Mouse (Mus musculus) hindbrain, embryonic 14.5 days (tissue): ENCODE measurements around the gene Prm1. TPM values are rescaled to one million over a fixed set of nuclear protein-coding genes. Genes with fewer than 3 reads are reported as not detected.

Experiments used
- ATAC-seq: fragments of 200-750 bp; cut with Nextera tagmentation; 2 replicates; pipeline ENCODE4 v1.8.0; 2017; ENCODE audit warnings: moderate number of reproducible peaks, mild to moderate bottlenecking, moderate TSS enrichment, moderate library complexity; ENCODE audit not compliant: low FRiP score
- DNase-seq: peaks from one replicate; pipeline ENCODE4 v3.0.0-alpha.2; 2015; ENCODE audit warnings: low spot score
- H3K27ac ChIP-seq: fragments of 300-500 bp; sonication (generic); 2 replicates; pipeline ENCODE4 v1.5.1; 2014; ENCODE audit warnings: mild to moderate bottlenecking, moderate library complexity
- H3K27me3 ChIP-seq: fragments of 300-500 bp; sonication (generic); 2 replicates; pipeline ENCODE4 v1.6.1; 2014; ENCODE audit warnings: mild to moderate bottlenecking, low read length, mixed read lengths; ENCODE audit not compliant: control insufficient read depth, insufficient read depth
- H3K36me3 ChIP-seq: fragments of 300-500 bp; sonication (generic); replicated peaks from 2 replicates; pipeline ENCODE4 v1.6.1; 2014; ENCODE audit not compliant: control insufficient read depth, insufficient read depth
- H3K4me1 ChIP-seq: fragments of 300-500 bp; sonication (generic); replicated peaks from 2 replicates; pipeline ENCODE4 v1.6.1; 2014; ENCODE audit warnings: antibody characterized with exemption, low read length, mixed read lengths; ENCODE audit not compliant: control insufficient read depth, insufficient read depth
- H3K4me2 ChIP-seq: fragments of 300-500 bp; sonication (generic); replicated peaks from 2 replicates; pipeline ENCODE4 v1.6.1; 2014; ENCODE audit warnings: mild to moderate bottlenecking, moderate library complexity
- H3K4me3 ChIP-seq: fragments of 300-500 bp; sonication (generic); replicated peaks from 2 replicates; pipeline ENCODE4 v1.5.1; 2014; ENCODE audit warnings: mild to moderate bottlenecking, low read length
- H3K9ac ChIP-seq: fragments of 300-500 bp; sonication (generic); 2 replicates; pipeline ENCODE4 v1.6.1; 2014
- H3K9me3 ChIP-seq: fragments of 300-500 bp; sonication (generic); 2 replicates; pipeline ENCODE4 v1.6.1; 2016; ENCODE audit warnings: low read length; ENCODE audit not compliant: control insufficient read depth
- WGBS: fragments of 180-500 bp; shearing (Covaris S2); extraction: QIAGEN DNeasy Blood & Tissue Kit; methylation state at CpG from one replicate; pipeline ENCODE4 v1.1.7; 2014; 5-methylcytosine and 5-hydroxymethylcytosine counted together
- polyA plus RNA-seq: library from polyadenylated mRNA; unstranded; fragments of >200 nt; fragmentation: Nextera tagmentation; extraction: Ambion mirVana; gene quantifications from 2 replicates; pipeline ENCODE4 v1.2.1, GENCODE M21; 2014

Prm1 gene
- polyA plus RNA-seq, 1 experiment from 2014 or later, result 0.96 TPM

GRCm38 (mm10) chr16:10764323-10764722, 41.3 kb downstream of the Prm1 start:
- 54% methylated on average over 2 of the region's 2 CpGs for WGBS

GRCm38 (mm10) chr16:10763540-10764264, 41.9 kb downstream of the Prm1 start:
- H3K4me2 ChIP-seq, result no peak overlapping the region

More at GRCm38 (mm10) chr16:10764323-10764722, 41.3 kb downstream of the Prm1 start:
- Histone ChIP-seq H3K27ac (no peak overlapping the region), H3K4me2 (no peak overlapping the region), H3K4me1 (no peaks in the 10 kb centered on the region), H3K4me3 (no peak overlapping the region), H3K27me3 (no peaks in the 10 kb centered on the region), H3K9ac (no peak overlapping the region), H3K9me3 (no peaks in the 10 kb centered on the region), H3K36me3 (no peaks in the 10 kb centered on the region)
- no peak for DNase-seq
- ATAC-seq, result no peak

GRCm38 (mm10) chr16:10762569-10763180, 43.0 kb downstream of the Prm1 start:
- DNase-seq (no peak), ATAC-seq (no peak)
- Histone ChIP-seq H3K36me3 (no peaks in the 10 kb centered on the region), H3K4me1 (no peaks in the 10 kb centered on the region), H3K9ac (no peak overlapping the region), H3K4me3 (no peak overlapping the region), H3K9me3 (no peaks in the 10 kb centered on the region), H3K4me2 (no peak overlapping the region), H3K27me3 (no peaks in the 10 kb centered on the region), H3K27ac (no peak overlapping the region)
- 79% methylated on average over 5 of the region's 5 CpGs for WGBS

More at GRCm38 (mm10) chr16:10763540-10764264, 41.9 kb downstream of the Prm1 start:
- DNase-seq, result no peak
- no peaks in the 10 kb centered on the region for H3K36me3 ChIP-seq
- no peak overlapping the region for H3K4me3 ChIP-seq
- WGBS, result 55% methylated on average over 6 of the region's 6 CpGs
- no peak overlapping the region for H3K9ac ChIP-seq
- no peaks in the 10 kb centered on the region for H3K9me3 ChIP-seq
- no peaks in the 10 kb centered on the region for H3K27me3 ChIP-seq
- ATAC-seq, result no peak
- no peaks in the 10 kb centered on the region for H3K4me1 ChIP-seq
- no peak overlapping the region for H3K27ac ChIP-seq

- ATAC-seq (no peak), DNase-seq (no peak)
- no peaks in the 10 kb centered on the region for H3K27me3 ChIP-seq
- H3K9me3 ChIP-seq, result no peaks in the 10 kb centered on the region
- 71% methylated on average over 8 of the region's 8 CpGs for WGBS
- H3K4me1 ChIP-seq, result no peaks in the 10 kb centered on the region
- H3K4me3 ChIP-seq, result no peak overlapping the region
- H3K36me3 ChIP-seq, result no peaks in the 10 kb centered on the region
- H3K27ac ChIP-seq, result no peak overlapping the region
- no peak overlapping the region for H3K4me2 ChIP-seq
- H3K9ac ChIP-seq, result no peak overlapping the region
These were observed 44.5 kb downstream of the Prm1 start for GRCm38 (mm10) chr16:10761182-10761581.

GRCm38 (mm10) chr16:10756168-10756567, 49.5 kb downstream of the Prm1 start:
- H3K27me3 ChIP-seq, result no peaks in the 10 kb centered on the region
- H3K27ac ChIP-seq, result no peak overlapping the region
- H3K4me2 ChIP-seq, result no peak overlapping the region
- H3K9me3 ChIP-seq, result no peaks in the 10 kb centered on the region
- H3K9ac ChIP-seq, result no peak overlapping the region
- ATAC-seq (no peak), DNase-seq (no peak)
- no peak overlapping the region for H3K4me3 ChIP-seq
- no peaks in the 10 kb centered on the region for H3K36me3 ChIP-seq
- WGBS, result 68% methylated on average over 6 of the region's 6 CpGs
- no peaks in the 10 kb centered on the region for H3K4me1 ChIP-seq

GRCm38 (mm10) chr16:10754521-10755296, 50.9 kb downstream of the Prm1 start:
- Histone ChIP-seq H3K36me3 (no peaks in the 10 kb centered on the region), H3K4me2 (no peak overlapping the region), H3K4me1 (no peaks in the 10 kb centered on the region), H3K27me3 (no peaks in the 10 kb centered on the region), H3K9ac (no peak overlapping the region), H3K27ac (no peak overlapping the region), H3K9me3 (no peaks in the 10 kb centered on the region), H3K4me3 (no peak overlapping the region)
- ATAC-seq, result no peak
- 88% methylated on average over 3 of the region's 3 CpGs for WGBS
- no peak for DNase-seq

- no peak overlapping the region for H3K4me3 ChIP-seq
- H3K4me2 ChIP-seq, result no peak overlapping the region
- 62% methylated on average over 7 of the region's 7 CpGs for WGBS
- DNase-seq, result peak; percentile 50
- H3K9me3 ChIP-seq, result no peaks in the 10 kb centered on the region
- ATAC-seq, result peak; percentile 51; the same call in 1 of the 2 replicates
- H3K36me3 ChIP-seq, result no peaks in the 10 kb centered on the region
- H3K4me1 ChIP-seq, result 0 out of 2 replicates have a peak, but pooled peaks cover 4% of the 10 kb centered on the region
- no peaks in the 10 kb centered on the region for H3K27me3 ChIP-seq
- H3K9ac ChIP-seq, result no peak overlapping the region
- H3K27ac ChIP-seq, result no peak overlapping the region
These were observed 55.8 kb downstream of the Prm1 start for GRCm38 (mm10) chr16:10749824-10750223.

GRCm38 (mm10) chr16:10749226-10749625, 56.4 kb downstream of the Prm1 start:
- no peak overlapping the region for H3K27ac ChIP-seq
- ATAC-seq, result no peak
- H3K4me2 ChIP-seq, result no peak overlapping the region
- WGBS, result 79% methylated on average over 7 of the region's 7 CpGs
- no peaks in the 10 kb centered on the region for H3K27me3 ChIP-seq
- no peaks in the 10 kb centered on the region for H3K9me3 ChIP-seq
- 0 out of 2 replicates have a peak, but pooled peaks cover 4% of the 10 kb centered on the region for H3K4me1 ChIP-seq
- H3K9ac ChIP-seq, result no peak overlapping the region
- H3K4me3 ChIP-seq, result no peak overlapping the region
- H3K36me3 ChIP-seq, result no peaks in the 10 kb centered on the region
- no peak for DNase-seq
